Mouse (Mus musculus) kidney, adult 10 weeks (tissue): ENCODE measurements around the gene Zbtb9. TPM values are rescaled to one million over a fixed set of nuclear protein-coding genes. Genes with fewer than 3 reads are reported as not detected.

ENCODE experiments used
- polyA plus RNA-seq: library from polyadenylated mRNA; stranded (reverse); fragments of 350-450 nt; fragmentation: Illumina TruSeq; extraction: RNeasy Lipid Tissue Mini Kit (QIAGEN cat#74804); gene quantifications from one replicate; pipeline ENCODE4 v1.2.3, GENCODE M21; 2014; ENCODE audit warnings: low read depth, low replicate concordance

The Zbtb9 gene
- polyA plus RNA-seq, result 10.8 TPM

DNA sequence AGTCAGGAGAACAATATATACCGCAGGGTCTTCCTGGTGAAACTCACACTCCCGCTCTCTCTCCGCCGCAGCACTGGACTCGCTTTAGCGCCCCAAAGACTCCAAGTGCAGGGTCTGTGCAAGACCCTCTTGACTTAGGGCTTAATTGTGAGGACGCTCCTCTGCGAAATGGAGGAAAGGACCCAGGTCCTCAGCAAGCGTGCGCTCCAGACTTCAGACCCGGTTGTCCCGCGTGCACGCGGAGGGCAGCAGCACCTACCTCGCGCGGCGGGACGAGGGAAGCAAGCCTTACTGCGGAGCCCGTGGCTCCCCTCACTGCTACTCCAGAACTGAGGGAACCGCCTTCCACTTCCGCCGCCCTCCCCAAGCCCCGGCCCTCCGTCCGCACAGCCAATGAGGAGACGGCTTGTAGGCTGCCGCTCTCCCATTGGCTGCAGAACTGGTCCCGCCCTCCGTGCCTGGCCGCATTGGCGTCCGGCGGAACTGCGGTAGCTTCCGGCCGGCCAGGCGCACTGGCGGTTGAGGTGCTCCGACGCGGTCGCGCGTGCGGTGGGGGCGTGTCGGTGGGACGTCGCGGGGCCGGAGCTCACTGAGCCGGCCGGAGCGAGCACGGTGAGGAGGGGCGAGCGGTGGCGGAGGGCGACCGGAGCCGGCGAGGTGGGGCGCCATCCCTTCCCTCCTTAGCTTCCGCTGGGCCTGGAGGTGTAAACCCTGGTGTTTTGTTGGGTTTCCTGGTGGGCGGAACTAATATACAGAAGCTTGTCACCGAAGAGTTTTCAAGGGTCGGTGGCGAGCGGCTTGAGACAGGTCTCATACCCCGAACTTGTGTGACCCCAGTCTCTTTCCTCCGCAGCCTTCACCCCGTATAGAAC, at the start of gene Zbtb9:
Gene Zbtb9 (plus strand): TSS at position 465 of the 872 bp plus-strand sequence.

DNA sequence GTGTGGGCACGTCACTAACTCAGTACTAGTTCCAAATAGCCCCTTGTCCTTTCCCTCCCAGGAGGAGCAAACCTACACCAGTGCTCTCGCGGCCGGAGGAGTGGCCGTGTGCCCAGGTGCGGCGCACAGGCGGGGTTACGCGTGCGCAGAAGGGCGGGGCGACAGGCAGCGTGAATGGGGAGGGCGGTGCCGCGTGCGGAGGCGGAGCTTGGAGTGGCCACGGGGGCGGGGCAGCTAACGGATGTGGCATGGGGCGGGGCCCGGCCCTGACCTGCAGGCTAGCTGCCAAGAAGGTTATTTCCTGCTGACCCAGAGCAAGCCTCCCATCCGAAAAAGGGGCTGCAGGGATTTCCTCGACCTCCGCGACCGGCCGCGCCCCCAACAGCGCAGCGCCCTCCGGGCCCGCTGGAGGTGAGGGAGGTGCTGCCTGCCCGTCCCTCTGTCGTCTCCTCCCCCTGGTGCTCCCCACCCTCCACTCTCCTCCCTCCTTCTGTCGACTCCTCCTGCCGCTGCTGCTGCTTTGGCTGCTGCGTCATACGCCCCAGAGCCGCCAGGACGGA, 40.0 kb upstream of the Zbtb9 start, which contains the start of gene Phf1:
Gene Phf1 (plus strand): TSS at position 214 of the 560 bp plus-strand sequence.

DNA sequence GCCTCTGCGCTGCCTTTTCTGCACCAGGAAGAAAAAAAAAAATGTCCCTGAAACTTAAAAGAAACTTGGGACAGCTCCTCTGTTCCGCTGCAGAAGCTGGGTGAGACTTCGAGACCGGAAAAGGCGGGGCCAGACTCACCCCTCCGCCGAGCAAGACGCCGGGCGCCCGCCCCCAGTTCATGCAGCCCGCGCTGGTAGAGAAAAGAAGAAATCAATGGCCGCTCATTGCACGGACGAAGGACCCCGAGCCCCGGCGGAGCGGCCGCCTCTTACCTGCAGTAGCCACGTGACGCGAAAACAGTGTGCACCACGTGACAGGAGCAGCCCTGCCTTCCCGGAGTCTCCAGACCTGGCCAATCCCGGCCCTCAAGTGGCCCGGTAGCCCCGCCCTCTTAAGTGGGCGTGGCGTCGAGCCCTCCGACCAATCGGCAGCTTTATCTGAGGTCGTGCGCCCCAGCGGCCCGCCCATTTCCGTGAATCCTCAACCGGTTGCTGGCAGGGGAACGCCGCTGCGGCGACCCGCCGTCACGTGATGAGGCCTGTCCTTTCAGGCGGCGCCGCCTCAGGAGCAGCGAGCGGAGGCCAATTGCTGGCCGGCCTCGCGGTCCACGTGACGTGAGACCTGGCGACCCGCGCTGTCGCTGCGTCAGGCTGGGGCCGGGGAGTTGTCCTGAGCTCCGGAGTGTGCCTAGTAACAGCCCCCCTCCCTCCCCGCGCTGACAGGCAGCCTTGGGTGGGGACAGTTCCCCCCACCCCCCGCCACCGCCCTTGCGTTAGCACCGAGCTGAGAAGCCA, 33.6 kb upstream of the Zbtb9 start, which contains the start of gene Cuta:
Gene Cuta (minus strand): TSS at position 392 of the 795 bp plus-strand sequence.

GRCm38 (mm10) chr17:26941031-26941789, 31.8 kb upstream of the Zbtb9 start, which contains the start of gene Syngap1:
Gene Syngap1, plus strand, starts transcription at chr17:26941253.

DNA sequence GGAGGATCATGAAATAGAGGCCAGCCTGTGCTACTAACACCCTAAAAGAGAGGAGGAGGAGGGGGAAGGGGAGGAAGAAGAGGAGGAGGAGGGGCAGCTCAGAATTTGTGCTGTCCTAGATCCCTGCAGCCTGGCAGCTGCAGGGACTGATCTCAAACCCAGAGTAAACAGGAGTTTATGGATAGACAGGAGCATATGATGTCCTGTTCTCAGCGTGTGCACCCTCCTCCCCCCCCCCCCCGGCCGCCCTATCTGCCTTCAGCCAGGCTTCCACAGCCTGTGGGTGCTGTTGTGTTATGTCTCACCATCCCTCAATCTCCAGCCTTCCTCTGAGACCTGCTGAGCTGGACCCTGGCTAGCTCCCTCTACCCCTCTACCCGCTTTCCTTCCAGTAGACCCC, 55.9 kb downstream of the Zbtb9 start, which contains the start of gene Bak1:
Gene Bak1 (minus strand): TSS at position 101 of the 400 bp plus-strand sequence.

DNA sequence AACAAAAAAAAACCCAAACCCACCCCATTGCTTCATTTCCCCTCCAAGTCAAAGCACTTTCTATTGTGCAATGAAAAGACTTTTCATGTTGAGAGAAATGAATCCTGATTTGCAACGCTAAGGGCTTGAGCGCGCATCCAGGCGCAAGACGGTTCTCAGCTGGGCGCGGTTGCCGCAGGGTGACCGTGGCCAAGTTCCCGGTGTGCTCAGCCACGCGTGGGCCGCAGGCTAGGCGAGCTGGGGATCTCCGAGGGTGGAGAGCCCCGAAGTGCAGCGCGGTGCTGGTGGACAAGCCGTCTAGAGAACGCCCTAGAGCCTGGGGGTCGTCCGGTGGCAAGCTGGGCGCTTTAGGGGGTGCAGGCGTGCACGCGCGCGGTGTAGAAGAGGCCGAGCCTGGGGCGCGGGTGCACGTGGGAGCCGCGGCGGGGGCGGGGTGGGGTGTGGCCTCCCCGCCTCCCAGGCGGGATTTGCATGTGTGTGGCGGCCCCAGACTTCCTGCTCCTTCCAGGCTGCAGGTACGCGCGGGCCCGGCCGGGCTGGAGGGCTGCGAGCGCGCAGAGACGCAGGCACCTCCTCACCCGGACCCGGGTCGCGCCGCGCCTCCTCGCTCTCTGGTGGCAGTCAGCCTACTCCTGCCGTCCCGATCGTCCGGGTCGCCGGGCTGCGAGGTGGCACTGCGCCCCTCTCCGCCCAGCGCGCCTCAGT, 84.0 kb downstream of the Zbtb9 start, which contains the start of gene Itpr3:
Gene Itpr3 (plus strand): TSS at position 493 of the 705 bp plus-strand sequence.

Other genes starting within 250 kb of the Zbtb9 start
- 14.7 TPM for gene Bnip1, start 192.1 kb upstream of the Zbtb9 start, polyA plus RNA-seq
- not detected for gene Nkx2-5, start 128.2 kb upstream of the Zbtb9 start, polyA plus RNA-seq
- gene Kifc5b, start 56.1 kb upstream of the Zbtb9 start, polyA plus RNA-seq, result not detected
- gene Phf1, start 40.1 kb upstream of the Zbtb9 start, polyA plus RNA-seq, result 1.3 TPM
- gene Cuta, start 33.6 kb upstream of the Zbtb9 start, polyA plus RNA-seq, result 14.8 TPM
- 0.57 TPM for gene Syngap1, start 31.9 kb upstream of the Zbtb9 start, polyA plus RNA-seq
- gene Bak1, start 55.8 kb downstream of the Zbtb9 start, polyA plus RNA-seq, result 0.36 TPM
- 0.28 TPM for gene Itpr3, start 84.1 kb downstream of the Zbtb9 start, polyA plus RNA-seq
- 5.7 TPM for gene Uqcc2, start 160.7 kb downstream of the Zbtb9 start, polyA plus RNA-seq
- gene Ip6k3, start 194.6 kb downstream of the Zbtb9 start, polyA plus RNA-seq, result 0.16 TPM
- gene Lemd2, start 231.3 kb downstream of the Zbtb9 start, polyA plus RNA-seq, result 1.3 TPM